Mouse (Mus musculus): ENCODE data around the gene Dgcr2. TPM values are rescaled to one million over a fixed set of nuclear protein-coding genes. Genes with fewer than 3 reads are reported as not detected.
A peak's percentile ranks its signal among the peaks of the same experiment; 100 is the strongest.

Dgcr2 gene
- polyA plus RNA-seq, 1 experiment, result 6.8 TPM

DNA sequence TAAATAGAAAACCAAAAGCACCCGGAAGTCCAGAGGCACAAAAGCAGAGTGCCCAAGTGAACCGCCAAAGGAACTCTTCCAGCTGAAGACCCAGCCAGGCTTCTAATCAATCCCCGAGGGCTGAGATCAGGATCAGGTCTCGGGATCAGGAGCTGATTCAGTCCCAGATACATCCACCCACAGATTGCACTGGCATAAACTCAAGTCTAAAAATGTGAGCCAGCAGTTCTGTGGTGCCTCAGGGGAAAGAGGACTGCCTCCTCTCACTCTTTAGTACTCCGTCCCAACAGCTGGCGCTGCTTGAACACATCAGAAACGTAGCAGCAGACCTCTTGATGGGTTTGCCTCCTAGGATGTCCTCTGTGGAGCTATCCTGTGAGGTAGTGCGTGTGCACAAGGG is 81.8 kb downstream of the Dgcr2 start:
- Histone ChIP-seq H3K36me3 (replicated peaks; ENCODE audit: low read length) (no peaks in the 10 kb centered on the region), H3K4me3 (replicated peaks) (no peak overlapping the region), H3K4me1 (peaks cover 19% of the 10 kb centered on the region), H3K9me3 (peaks cover 36% of the 10 kb centered on the region), H3K27me3 (replicated peaks) (peaks cover 85% of the 10 kb centered on the region)
- TF ChIP-seq GATA1 (IDR thresholded peaks at IDR 0.05; ENCODE audit: borderline replicate concordance, low read length), result no peak
- no peak for TF ChIP-seq FLI1 (IDR thresholded peaks at IDR 0.05; ENCODE audit: low read length)

- Histone ChIP-seq H3K4me1 (peaks cover 19% of the 10 kb centered on the region), H3K36me3 (replicated peaks; ENCODE audit: low read length) (no peaks in the 10 kb centered on the region), H3K27me3 (replicated peaks) (peaks cover 83% of the 10 kb centered on the region), H3K9me3 (peaks cover 36% of the 10 kb centered on the region), H3K4me3 (replicated peaks) (peak overlapping the region; percentile 93)
- no peak for TF ChIP-seq GATA1 (IDR thresholded peaks at IDR 0.05; ENCODE audit: borderline replicate concordance, low read length)
- TF ChIP-seq FLI1 (IDR thresholded peaks at IDR 0.05; ENCODE audit: low read length), result no peak
Measured at GRCm38 (mm10) chr16:17815411-17816402, 82.7 kb downstream of the Dgcr2 start.

DNA sequence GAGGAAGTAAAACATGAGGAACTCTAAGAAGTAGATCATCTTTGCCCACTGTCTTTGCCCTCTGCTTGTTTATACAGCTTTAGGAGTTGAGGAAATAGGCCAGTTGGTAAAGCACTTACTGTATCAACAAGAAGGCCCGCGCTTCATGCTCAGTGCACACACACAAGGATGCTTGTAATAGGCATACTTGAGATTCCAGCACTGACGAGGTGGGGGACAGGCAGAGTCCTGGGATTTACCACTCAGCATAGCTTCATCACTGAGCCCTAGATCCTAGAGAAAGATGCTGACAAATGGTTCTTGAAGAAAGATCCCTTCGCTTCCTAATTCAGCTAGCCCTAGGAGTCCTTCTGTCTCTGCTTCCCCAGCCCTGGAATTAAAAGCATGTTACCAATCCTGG is 85.2 kb downstream of the Dgcr2 start:
- peaks cover 29% of the 10 kb centered on the region for H3K4me1 ChIP-seq
- TF ChIP-seq GATA1 (IDR thresholded peaks at IDR 0.05; ENCODE audit: borderline replicate concordance, low read length), result no peak
- TF ChIP-seq FLI1 (IDR thresholded peaks at IDR 0.05; ENCODE audit: low read length), result no peak
- no peak overlapping the region for H3K4me3 ChIP-seq (replicated peaks)
- H3K9me3 ChIP-seq, result peaks cover 23% of the 10 kb centered on the region
- H3K36me3 ChIP-seq (replicated peaks; ENCODE audit: low read length), result no peaks in the 10 kb centered on the region
- peaks cover 88% of the 10 kb centered on the region for H3K27me3 ChIP-seq (replicated peaks)

GRCm38 (mm10) chr16:17812120-17812519 is 86.2 kb downstream of the Dgcr2 start:
- TF ChIP-seq FLI1 (IDR thresholded peaks at IDR 0.05; ENCODE audit: low read length) (no peak), GATA1 (IDR thresholded peaks at IDR 0.05; ENCODE audit: borderline replicate concordance, low read length) (no peak)
- H3K36me3 ChIP-seq (replicated peaks; ENCODE audit: low read length), result no peaks in the 10 kb centered on the region
- peaks cover 13% of the 10 kb centered on the region for H3K9me3 ChIP-seq
- no peak overlapping the region for H3K4me3 ChIP-seq (replicated peaks)
- H3K27me3 ChIP-seq (replicated peaks), result peaks cover 91% of the 10 kb centered on the region
- H3K4me1 ChIP-seq, result peaks cover 38% of the 10 kb centered on the region

GRCm38 (mm10) chr16:17809711-17810110 is 88.7 kb downstream of the Dgcr2 start:
- Histone ChIP-seq H3K4me3 (replicated peaks) (no peak overlapping the region), H3K36me3 (replicated peaks; ENCODE audit: low read length) (no peaks in the 10 kb centered on the region), H3K9me3 (no peaks in the 10 kb centered on the region; the same call in 1 of the 2 replicates), H3K27me3 (replicated peaks) (peaks cover 91% of the 10 kb centered on the region), H3K4me1 (peaks cover 40% of the 10 kb centered on the region)
- TF ChIP-seq GATA1 (IDR thresholded peaks at IDR 0.05; ENCODE audit: borderline replicate concordance, low read length), result no peak
- no peak for TF ChIP-seq FLI1 (IDR thresholded peaks at IDR 0.05; ENCODE audit: low read length)

- H3K4me3 ChIP-seq (replicated peaks), result no peak overlapping the region
- H3K27me3 ChIP-seq (replicated peaks), result peaks cover 92% of the 10 kb centered on the region
- TF ChIP-seq GATA1 (IDR thresholded peaks at IDR 0.05; ENCODE audit: borderline replicate concordance, low read length), result no peak
- TF ChIP-seq FLI1 (IDR thresholded peaks at IDR 0.05; ENCODE audit: low read length), result no peak
- H3K36me3 ChIP-seq (replicated peaks; ENCODE audit: low read length), result no peaks in the 10 kb centered on the region
- H3K9me3 ChIP-seq, result no peaks in the 10 kb centered on the region; the same call in 1 of the 2 replicates
- H3K4me1 ChIP-seq, result peaks cover 46% of the 10 kb centered on the region
Measured at GRCm38 (mm10) chr16:17809125-17809524, 89.2 kb downstream of the Dgcr2 start.

GRCm38 (mm10) chr16:17807192-17808009 is 91.0 kb downstream of the Dgcr2 start:
- Histone ChIP-seq H3K4me3 (replicated peaks) (peak overlapping the region; percentile 90), H3K36me3 (replicated peaks; ENCODE audit: low read length) (no peaks in the 10 kb centered on the region), H3K27me3 (replicated peaks) (peaks cover 92% of the 10 kb centered on the region), H3K4me1 (peaks cover 61% of the 10 kb centered on the region), H3K9me3 (no peaks in the 10 kb centered on the region; the same call in 1 of the 2 replicates)
- TF ChIP-seq GATA1 (IDR thresholded peaks at IDR 0.05; ENCODE audit: borderline replicate concordance, low read length) (no peak), FLI1 (IDR thresholded peaks at IDR 0.05; ENCODE audit: low read length) (no peak)

DNA sequence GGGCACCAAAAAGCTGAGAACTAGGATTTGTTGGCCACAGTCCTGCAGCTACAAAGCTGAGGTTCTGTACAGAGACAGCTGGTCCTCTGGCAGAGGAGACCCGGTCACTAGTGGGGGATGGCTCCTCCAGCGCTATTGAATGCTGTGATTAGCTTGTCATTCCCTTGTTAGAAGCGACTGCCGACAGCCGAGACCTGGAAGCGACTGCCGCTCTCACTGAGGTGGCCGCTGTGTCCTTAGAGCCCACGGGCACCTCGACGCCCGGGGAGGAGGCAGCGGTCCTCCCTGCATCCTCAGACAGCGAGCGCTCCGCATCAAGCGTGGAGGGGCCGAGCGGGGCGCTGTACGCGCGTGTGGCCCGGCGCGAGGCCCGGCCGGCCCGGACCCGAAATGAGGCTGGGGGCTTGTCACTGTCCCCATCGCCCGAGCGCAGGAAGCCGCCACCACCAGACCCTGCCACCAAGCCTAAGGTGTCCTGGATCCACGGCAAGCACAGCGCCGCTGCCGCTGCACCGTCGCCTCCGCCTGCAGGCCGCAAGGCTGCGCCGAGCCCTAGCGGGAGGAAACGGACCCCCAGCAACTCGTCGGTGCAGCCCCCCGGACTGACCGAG is 91.7 kb downstream of the Dgcr2 start:
- H3K36me3 ChIP-seq (replicated peaks; ENCODE audit: low read length), result no peaks in the 10 kb centered on the region
- TF ChIP-seq GATA1 (IDR thresholded peaks at IDR 0.05; ENCODE audit: borderline replicate concordance, low read length), result no peak
- H3K4me3 ChIP-seq (replicated peaks), result peak overlapping the region; percentile 90
- H3K4me1 ChIP-seq, result peaks cover 62% of the 10 kb centered on the region
- peaks cover 97% of the 10 kb centered on the region for H3K27me3 ChIP-seq (replicated peaks)
- no peaks in the 10 kb centered on the region; the same call in 1 of the 2 replicates for H3K9me3 ChIP-seq

DNA sequence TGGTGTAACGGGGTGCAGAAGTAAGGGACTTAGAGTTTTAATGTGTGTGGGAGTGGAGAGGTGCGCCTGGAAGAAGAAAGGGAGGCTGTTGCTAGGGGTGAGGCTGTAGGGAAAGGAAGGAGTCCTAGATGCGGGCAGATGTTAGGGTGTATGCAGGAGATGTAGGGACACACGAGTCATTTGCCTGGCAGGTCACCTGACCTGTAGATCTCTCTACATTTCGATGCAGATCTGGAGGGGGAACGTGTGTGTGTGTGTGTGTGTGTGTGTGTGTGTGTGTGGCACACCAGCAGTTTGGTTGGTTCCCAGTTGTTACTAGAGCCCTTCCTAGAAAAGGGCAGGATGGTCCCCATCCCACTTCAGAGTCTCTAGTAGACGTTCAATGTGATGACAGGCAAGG is 93.4 kb downstream of the Dgcr2 start:
- Histone ChIP-seq H3K4me1 (peaks cover 62% of the 10 kb centered on the region), H3K27me3 (replicated peaks) (peaks cover 98% of the 10 kb centered on the region), H3K4me3 (replicated peaks) (peak overlapping the region; percentile 91), H3K36me3 (replicated peaks; ENCODE audit: low read length) (no peaks in the 10 kb centered on the region), H3K9me3 (no peaks in the 10 kb centered on the region; the same call in 1 of the 2 replicates)
- TF ChIP-seq GATA1 (IDR thresholded peaks at IDR 0.05; ENCODE audit: borderline replicate concordance, low read length) (no peak), FLI1 (IDR thresholded peaks at IDR 0.05; ENCODE audit: low read length) (no peak)
